In the genomic region with DNA sequence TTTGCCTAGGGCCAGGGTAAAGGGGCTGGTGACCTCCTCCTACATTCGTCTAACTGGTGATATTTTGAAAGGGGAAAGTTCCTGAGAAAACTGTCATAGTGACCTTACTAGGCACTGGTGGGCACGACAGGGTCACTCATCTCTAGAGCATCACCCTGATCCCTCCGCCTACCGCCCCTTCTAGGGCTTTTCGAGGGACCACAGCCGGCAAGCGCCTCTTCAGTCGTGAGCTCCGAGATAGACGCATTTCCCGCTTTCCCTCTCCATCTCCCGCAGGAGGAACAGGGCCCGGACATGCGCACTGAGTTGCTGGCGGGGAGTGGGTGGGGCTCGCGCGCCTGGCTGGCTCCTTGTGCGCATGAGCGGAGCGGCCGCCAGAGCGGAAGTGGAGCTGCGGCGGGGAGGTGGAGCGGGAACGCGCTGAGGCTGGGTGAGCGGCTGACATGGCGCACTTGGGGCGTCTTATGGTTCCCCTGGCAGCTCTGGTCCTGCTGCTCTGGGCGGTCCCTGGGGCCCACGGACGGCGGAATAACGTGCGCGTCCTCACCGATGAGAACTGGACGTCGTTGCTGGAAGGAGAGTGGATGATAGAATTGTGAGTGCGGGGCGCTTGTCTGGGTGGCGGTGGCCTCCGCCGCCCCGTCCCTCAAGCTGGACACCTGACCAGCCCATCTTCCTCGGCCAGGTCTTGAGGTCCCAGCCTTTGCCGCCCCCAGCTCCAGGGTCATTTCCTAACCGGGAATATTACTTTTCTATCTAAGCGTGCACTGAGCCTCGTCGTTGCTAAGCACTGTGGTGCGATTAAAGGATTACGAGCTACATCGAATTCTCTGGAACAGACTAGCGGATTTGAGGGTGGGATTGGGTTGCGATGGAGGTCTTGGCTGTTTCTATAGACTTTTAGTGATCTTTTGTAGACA, we compare ENCODE assay signal across 8 mouse cellular contexts. TPM values are rescaled to one million over a fixed set of nuclear protein-coding genes. Genes with fewer than 3 reads are reported as not detected.
DNase-seq lines count a peak whose midpoint lies in the region; ATAC-seq and TF ChIP-seq lines count a peak whose summit lies in the region.

A gene (plus strand): TSS at position 370 of the 920 bp plus-strand sequence.

- peak within 1 kb of the TSS; percentile 93 for H3K4me3 ChIP-seq in heart, embryonic 12.5 days
- H3K4me3 ChIP-seq in kidney, postnatal 0 days (replicated peaks; ENCODE audit: low read depth, low read length): peak within 1 kb of the TSS; percentile 58
- H3K4me3 ChIP-seq in liver, embryonic 11.5 days (ENCODE audit: low read depth, low read length): peak within 1 kb of the TSS; percentile 90
- peak within 1 kb of the TSS; percentile 80 for H3K4me3 ChIP-seq in stomach, embryonic 14.5 days (ENCODE audit: low read depth, low read length)

- TF ChIP-seq CTCF in kidney, postnatal 0 days (IDR thresholded peaks at IDR 0.05; ENCODE audit: low read depth): no peak

- WGBS in heart, embryonic 12.5 days: under 1% methylated on average over 58 of the region's 58 CpGs
- WGBS in kidney, postnatal 0 days: under 1% methylated on average over 55 of the region's 58 CpGs
- WGBS in liver, embryonic 11.5 days: under 1% methylated on average over 58 of the region's 58 CpGs
- under 1% methylated on average over 58 of the region's 58 CpGs for WGBS in stomach, embryonic 14.5 days

- peak; percentile 92 for DNase-seq in CD4-positive helper T cell, adult 2 months (ENCODE audit: low read depth, low spot score)
- peak; percentile 86 for DNase-seq in brain, embryonic 18.5 days (ENCODE audit: low read depth, low spot score)
- DNase-seq in kidney, postnatal 0 days (ENCODE audit: low spot score): peak; percentile 98
- peak; percentile 94 for DNase-seq in liver, embryonic 11.5 days (ENCODE audit: low spot score)
- DNase-seq in naive thymus-derived CD4-positive, alpha-beta T cell, adult 2 months (ENCODE audit: low read depth): peak; percentile 93

- H3K27me3 ChIP-seq in heart, embryonic 12.5 days (replicated peaks): no peaks in the 10 kb centered on the region
- H3K27me3 ChIP-seq in kidney, postnatal 0 days (ENCODE audit: insufficient read depth, low read length): no peaks in the 10 kb centered on the region
- no peaks in the 10 kb centered on the region for H3K27me3 ChIP-seq in liver, embryonic 11.5 days (replicated peaks; ENCODE audit: control insufficient read depth, insufficient read depth, low read length)
- H3K27me3 ChIP-seq in stomach, embryonic 14.5 days (ENCODE audit: control insufficient read depth, insufficient read depth, low read length): no peaks in the 10 kb centered on the region

- H3K4me1 ChIP-seq in heart, embryonic 12.5 days (replicated peaks): peaks cover 16% of the 10 kb centered on the region
- 0 out of 2 replicates have a peak, but pooled peaks cover 9% of the 10 kb centered on the region for H3K4me1 ChIP-seq in kidney, postnatal 0 days (replicated peaks; ENCODE audit: insufficient read depth, low read length)
- H3K4me1 ChIP-seq in liver, embryonic 11.5 days (replicated peaks; ENCODE audit: control insufficient read depth, insufficient read depth, low read length): peaks cover 8% of the 10 kb centered on the region
- peaks cover 15% of the 10 kb centered on the region for H3K4me1 ChIP-seq in stomach, embryonic 14.5 days (ENCODE audit: control insufficient read depth, insufficient read depth, low read length)

- H3K9me3 ChIP-seq in heart, embryonic 12.5 days (replicated peaks): no peaks in the 10 kb centered on the region
- H3K9me3 ChIP-seq in kidney, postnatal 0 days (replicated peaks; ENCODE audit: low read length): no peaks in the 10 kb centered on the region
- H3K9me3 ChIP-seq in liver, embryonic 11.5 days (ENCODE audit: control insufficient read depth, low read length): no peaks in the 10 kb centered on the region
- no peaks in the 10 kb centered on the region for H3K9me3 ChIP-seq in stomach, embryonic 14.5 days (ENCODE audit: control insufficient read depth, low read depth, low read length)

- H3K36me3 ChIP-seq in heart, embryonic 12.5 days: peaks cover 6% of the 10 kb centered on the region
- H3K36me3 ChIP-seq in kidney, postnatal 0 days (ENCODE audit: insufficient read depth, low read length): peaks cover 7% of the 10 kb centered on the region; the same call in 1 of the 2 replicates
- H3K36me3 ChIP-seq in liver, embryonic 11.5 days (ENCODE audit: control insufficient read depth, insufficient read depth, low read length): peaks cover 2% of the 10 kb centered on the region
- peaks cover 3% of the 10 kb centered on the region for H3K36me3 ChIP-seq in stomach, embryonic 14.5 days (ENCODE audit: control insufficient read depth, insufficient read depth, low read length)

- peak; percentile 86 for ATAC-seq in erythroid progenitor cell, adult 5-6 weeks (replicated peaks; ENCODE audit: low FRiP score, poor library complexity, severe bottlenecking)
- ATAC-seq in heart, embryonic 12.5 days (ENCODE audit: insufficient number of reproducible peaks, low FRiP score): peak; percentile 98
- peak; percentile 98 for ATAC-seq in kidney, postnatal 0 days (replicated peaks; ENCODE audit: low FRiP score, low read depth)
- ATAC-seq in liver, embryonic 11.5 days (replicated peaks; ENCODE audit: low FRiP score): peak; percentile 92
- ATAC-seq in stomach, embryonic 14.5 days (ENCODE audit: insufficient number of reproducible peaks, insufficient read depth, low FRiP score, low read depth): peak; percentile 98

- peak within 1 kb of the TSS; percentile 95 for H3K9ac ChIP-seq in heart, embryonic 12.5 days
- peak within 1 kb of the TSS; percentile 82 for H3K9ac ChIP-seq in kidney, postnatal 0 days (ENCODE audit: low read depth, low read length)
- H3K9ac ChIP-seq in liver, embryonic 11.5 days (ENCODE audit: low read depth, low read length): peak within 1 kb of the TSS; percentile 97
- H3K9ac ChIP-seq in stomach, embryonic 14.5 days (replicated peaks; ENCODE audit: low read depth, low read length): peak within 1 kb of the TSS; percentile 74

- peak within 1 kb of the TSS; percentile 75 for H3K4me2 ChIP-seq in heart, embryonic 12.5 days
- H3K4me2 ChIP-seq in kidney, postnatal 0 days (ENCODE audit: low read length): peak within 1 kb of the TSS; percentile 67
- peak within 1 kb of the TSS; percentile 68 for H3K4me2 ChIP-seq in liver, embryonic 11.5 days
- H3K4me2 ChIP-seq in stomach, embryonic 14.5 days (replicated peaks; ENCODE audit: low read depth, low read length): peak within 1 kb of the TSS; percentile 59

- peak within 1 kb of the TSS; percentile 89 for H3K27ac ChIP-seq in heart, embryonic 12.5 days (ENCODE audit: poor library complexity, severe bottlenecking)
- peak within 1 kb of the TSS; percentile 67 for H3K27ac ChIP-seq in kidney, postnatal 0 days
- peak within 1 kb of the TSS; percentile 84 for H3K27ac ChIP-seq in liver, embryonic 11.5 days (ENCODE audit: low read depth, low read length)
- peak within 1 kb of the TSS; percentile 52; the same call in 1 of the 2 replicates for H3K27ac ChIP-seq in stomach, embryonic 14.5 days (ENCODE audit: low read length)

RNA-seq across cellular contexts. Expression of the gene that starts here (rescaled TPM):
- 145 and 206 TPM in 2 replicates for total RNA-seq in erythroid progenitor cell, adult 5-6 weeks (2015; ENCODE audit: low replicate concordance)
- 230 and 329 TPM in 2 replicates for total RNA-seq in erythroid progenitor cell, adult 5-6 weeks (2017; ENCODE audit: low replicate concordance)
- polyA plus RNA-seq in heart, embryonic 12.5 days (2016; fragmentation: Nextera tagmentation; extraction: Ambion mirVana): 87.6 and 92.4 TPM in 2 replicates
- 93.4 and 108 TPM in 2 replicates for polyA plus RNA-seq in kidney, postnatal 0 days (2015; fragmentation: Nextera tagmentation; extraction: Ambion mirVana)
- polyA plus RNA-seq in liver, embryonic 11.5 days (2014; fragmentation: Nextera tagmentation; extraction: Ambion mirVana): 115 and 140 TPM in 2 replicates
- 64.0 and 76.2 TPM in 2 replicates for polyA plus RNA-seq in stomach, embryonic 14.5 days (2014; fragmentation: Nextera tagmentation; extraction: Ambion mirVana)

Comparison
In these comparisons a context has a peak if more than half of its experiments do, and no peak if none do; other contexts are left out.
1. Peak in every context shown above with its lines: DNase-seq, ATAC-seq, H3K4me3 ChIP-seq and H3K27ac ChIP-seq.